Mouse (Mus musculus): Measurements from ENCODE around the gene Dock4. TPM values are rescaled to one million over a fixed set of nuclear protein-coding genes. Genes with fewer than 3 reads are reported as not detected.

Gene Dock4
- polyA plus RNA-seq, 1 experiment = 41.2 TPM

GRCm38 (mm10) chr12:40458977-40459376 is 13.2 kb downstream of the Dock4 start:
- no peak for TF ChIP-seq POLR2A (IDR thresholded peaks at IDR 0.05; ENCODE audit: extremely low read depth, insufficient read depth, low read length)
- no peak for TF ChIP-seq CTCF (IDR thresholded peaks at IDR 0.05; ENCODE audit: extremely low read depth, insufficient read depth, low read length)
- Histone ChIP-seq H3K4me1 (ENCODE audit: control insufficient read depth, insufficient read depth, low read length) (peaks cover 8% of the 10 kb centered on the region), H3K27ac (ENCODE audit: insufficient read depth, low read length) (no peak overlapping the region), H3K4me3 (ENCODE audit: insufficient read depth, low read length) (no peak overlapping the region)

- peak overlapping the region; percentile 66 for H3K27ac ChIP-seq (ENCODE audit: insufficient read depth, low read length)
- H3K4me3 ChIP-seq (ENCODE audit: insufficient read depth, low read length) = no peak overlapping the region
- H3K4me1 ChIP-seq (ENCODE audit: control insufficient read depth, insufficient read depth, low read length) = peaks cover 11% of the 10 kb centered on the region
- TF ChIP-seq CTCF (IDR thresholded peaks at IDR 0.05; ENCODE audit: extremely low read depth, insufficient read depth, low read length) (no peak), POLR2A (IDR thresholded peaks at IDR 0.05; ENCODE audit: extremely low read depth, insufficient read depth, low read length) (no peak)
Measured at GRCm38 (mm10) chr12:40459673-40460265, 14.0 kb downstream of the Dock4 start.

GRCm38 (mm10) chr12:40462693-40463235 is 17.0 kb downstream of the Dock4 start:
- Histone ChIP-seq H3K27ac (ENCODE audit: insufficient read depth, low read length) (peak overlapping the region; percentile 53), H3K4me3 (ENCODE audit: insufficient read depth, low read length) (no peak overlapping the region)
- TF ChIP-seq POLR2A (IDR thresholded peaks at IDR 0.05; ENCODE audit: extremely low read depth, insufficient read depth, low read length) (no peak), CTCF (IDR thresholded peaks at IDR 0.05; ENCODE audit: extremely low read depth, insufficient read depth, low read length) (no peak)

GRCm38 (mm10) chr12:40463828-40464227 is 18.1 kb downstream of the Dock4 start:
- TF ChIP-seq POLR2A (IDR thresholded peaks at IDR 0.05; ENCODE audit: extremely low read depth, insufficient read depth, low read length) = no peak
- TF ChIP-seq CTCF (IDR thresholded peaks at IDR 0.05; ENCODE audit: extremely low read depth, insufficient read depth, low read length) = no peak
- H3K27ac ChIP-seq (ENCODE audit: insufficient read depth, low read length) = peak overlapping the region; percentile 69; the same call in 1 of the 2 replicates
- no peak overlapping the region for H3K4me3 ChIP-seq (ENCODE audit: insufficient read depth, low read length)
- H3K4me1 ChIP-seq (ENCODE audit: control insufficient read depth, insufficient read depth, low read length) = peaks cover 13% of the 10 kb centered on the region

More at GRCm38 (mm10) chr12:40462693-40463235, 17.0 kb downstream of the Dock4 start:
- H3K4me1 ChIP-seq (ENCODE audit: control insufficient read depth, insufficient read depth, low read length) = peaks cover 13% of the 10 kb centered on the region

- no peak for TF ChIP-seq CTCF (IDR thresholded peaks at IDR 0.05; ENCODE audit: extremely low read depth, insufficient read depth, low read length)
- no peak for TF ChIP-seq POLR2A (IDR thresholded peaks at IDR 0.05; ENCODE audit: extremely low read depth, insufficient read depth, low read length)
- no peak overlapping the region for H3K4me3 ChIP-seq (ENCODE audit: insufficient read depth, low read length)
- H3K27ac ChIP-seq (ENCODE audit: insufficient read depth, low read length) = peak overlapping the region; percentile 69; the same call in 1 of the 2 replicates
- peaks cover 13% of the 10 kb centered on the region for H3K4me1 ChIP-seq (ENCODE audit: control insufficient read depth, insufficient read depth, low read length)
Measured at GRCm38 (mm10) chr12:40464282-40464681, 18.5 kb downstream of the Dock4 start.

GRCm38 (mm10) chr12:40468235-40468634 is 22.5 kb downstream of the Dock4 start:
- Histone ChIP-seq H3K4me1 (ENCODE audit: control insufficient read depth, insufficient read depth, low read length) (peaks cover 10% of the 10 kb centered on the region), H3K27ac (ENCODE audit: insufficient read depth, low read length) (no peak overlapping the region), H3K4me3 (ENCODE audit: insufficient read depth, low read length) (no peak overlapping the region)
- TF ChIP-seq CTCF (IDR thresholded peaks at IDR 0.05; ENCODE audit: extremely low read depth, insufficient read depth, low read length) = no peak
- no peak for TF ChIP-seq POLR2A (IDR thresholded peaks at IDR 0.05; ENCODE audit: extremely low read depth, insufficient read depth, low read length)

GRCm38 (mm10) chr12:40469009-40469408 is 23.3 kb downstream of the Dock4 start:
- TF ChIP-seq CTCF (IDR thresholded peaks at IDR 0.05; ENCODE audit: extremely low read depth, insufficient read depth, low read length) (no peak), POLR2A (IDR thresholded peaks at IDR 0.05; ENCODE audit: extremely low read depth, insufficient read depth, low read length) (no peak)
- Histone ChIP-seq H3K27ac (ENCODE audit: insufficient read depth, low read length) (no peak overlapping the region), H3K4me3 (ENCODE audit: insufficient read depth, low read length) (no peak overlapping the region), H3K4me1 (ENCODE audit: control insufficient read depth, insufficient read depth, low read length) (peaks cover 10% of the 10 kb centered on the region)

- Histone ChIP-seq H3K4me3 (ENCODE audit: insufficient read depth, low read length) (0 out of 2 replicates have a peak overlapping the region, but pooled peaks have one; percentile 11), H3K27ac (ENCODE audit: insufficient read depth, low read length) (no peak overlapping the region), H3K4me1 (ENCODE audit: control insufficient read depth, insufficient read depth, low read length) (peaks cover 4% of the 10 kb centered on the region; the same call in 1 of the 2 replicates)
Measured at GRCm38 (mm10) chr12:40471649-40472399, 26.1 kb downstream of the Dock4 start.

GRCm38 (mm10) chr12:40473709-40474108 is 28.0 kb downstream of the Dock4 start:
- Histone ChIP-seq H3K4me3 (ENCODE audit: insufficient read depth, low read length) (no peak overlapping the region), H3K4me1 (ENCODE audit: control insufficient read depth, insufficient read depth, low read length) (peaks cover 6% of the 10 kb centered on the region; the same call in 1 of the 2 replicates), H3K27ac (ENCODE audit: insufficient read depth, low read length) (no peak overlapping the region)
- TF ChIP-seq POLR2A (IDR thresholded peaks at IDR 0.05; ENCODE audit: extremely low read depth, insufficient read depth, low read length) (no peak), CTCF (IDR thresholded peaks at IDR 0.05; ENCODE audit: extremely low read depth, insufficient read depth, low read length) (no peak)

More at GRCm38 (mm10) chr12:40471649-40472399, 26.1 kb downstream of the Dock4 start:
- TF ChIP-seq POLR2A (IDR thresholded peaks at IDR 0.05; ENCODE audit: extremely low read depth, insufficient read depth, low read length) (no peak), CTCF (IDR thresholded peaks at IDR 0.05; ENCODE audit: extremely low read depth, insufficient read depth, low read length) (no peak)

All from cortical plate, adult 2 months (tissue).